Mouse (Mus musculus) heart, postnatal 0 days (tissue): ENCODE measurements around the gene Nkiras2. TPM values are rescaled to one million over a fixed set of nuclear protein-coding genes. Genes with fewer than 3 reads are reported as not detected.

Source experiments
- ATAC-seq: fragments of 200-750 bp; cut with Nextera tagmentation; 2 replicates; pipeline ENCODE4 v1.8.0; 2017; ENCODE audit warnings: low read depth, moderate number of reproducible peaks, moderate library complexity; ENCODE audit not compliant: insufficient read depth
- DNase-seq: peaks from one replicate; pipeline ENCODE4 v3.0.0-alpha.2; 2016; ENCODE audit warnings: low spot score
- H3K27ac ChIP-seq: fragments of 300-500 bp; sonication (generic); 2 replicates; pipeline ENCODE4 v1.5.1; 2014; ENCODE audit warnings: low read depth, mild to moderate bottlenecking
- H3K27me3 ChIP-seq: fragments of 300-500 bp; sonication (generic); 2 replicates; pipeline ENCODE4 v1.6.1; 2014; ENCODE audit warnings: low read length, mixed read lengths; ENCODE audit not compliant: control insufficient read depth, insufficient read depth
- H3K36me3 ChIP-seq: fragments of 300-500 bp; sonication (generic); replicated peaks from 2 replicates; pipeline ENCODE4 v1.6.1; 2014; ENCODE audit warnings: low read length, mixed read lengths; ENCODE audit not compliant: control insufficient read depth, insufficient read depth
- H3K4me1 ChIP-seq: fragments of 300-500 bp; sonication (generic); 2 replicates; pipeline ENCODE4 v1.6.1; 2014; ENCODE audit warnings: antibody characterized with exemption; ENCODE audit not compliant: control insufficient read depth, insufficient read depth
- H3K4me2 ChIP-seq: fragments of 300-500 bp; sonication (generic); 2 replicates; pipeline ENCODE4 v1.6.1; 2014; ENCODE audit warnings: low read depth, mild to moderate bottlenecking, low read length, moderate library complexity
- H3K4me3 ChIP-seq: fragments of 300-500 bp; sonication (generic); 2 replicates; pipeline ENCODE4 v1.5.1; 2014; ENCODE audit warnings: low read depth, low read length
- H3K9ac ChIP-seq: fragments of 300-500 bp; sonication (generic); replicated peaks from 2 replicates; pipeline ENCODE4 v1.6.1; 2014; ENCODE audit warnings: low read depth, low read length, mixed read lengths
- H3K9me3 ChIP-seq: fragments of 300-500 bp; sonication (generic); replicated peaks from 2 replicates; pipeline ENCODE4 v1.6.1; 2016; ENCODE audit warnings: low read length; ENCODE audit not compliant: control insufficient read depth
- CTCF ChIP-seq: IDR thresholded peaks from 2 replicates; pipeline ENCODE4 v1.5.1; 2016; ENCODE audit warnings: antibody characterized with exemption, control low read depth, low read depth
- EP300 ChIP-seq: IDR thresholded peaks from 2 replicates; pipeline ENCODE4 v1.6.1; 2016; ENCODE audit warnings: antibody characterized with exemption, low read depth
- WGBS: fragments of 180-500 bp; shearing (Covaris S2); extraction: QIAGEN DNeasy Blood & Tissue Kit; methylation state at CpG from one replicate; pipeline ENCODE4 v1.1.7; 2014; 5-methylcytosine and 5-hydroxymethylcytosine counted together
- polyA plus RNA-seq: library from polyadenylated mRNA; unstranded; fragments of >200 nt; fragmentation: Nextera tagmentation; extraction: Ambion mirVana; gene quantifications from 2 replicates; pipeline ENCODE4 v1.2.1, GENCODE M21; 2015
- total RNA-seq: library from RNA; depleted of rRNA; stranded (reverse); fragments of >200 nt; gene quantifications from 2 replicates; pipeline ENCODE4 v1.2.3, GENCODE M21; 2014; ENCODE audit warnings: low replicate concordance

The Nkiras2 gene
- total and polyA plus RNA-seq, 2 experiments from 2014 or later, result 79.7 to 113 TPM

- Histone ChIP-seq H3K4me3 (no peak overlapping the region), H3K9me3 (no peaks in the 10 kb centered on the region), H3K27me3 (no peaks in the 10 kb centered on the region), H3K27ac (no peak overlapping the region), H3K9ac (no peak overlapping the region), H3K4me2 (no peak overlapping the region), H3K4me1 (peaks cover 8% of the 10 kb centered on the region), H3K36me3 (peaks cover 20% of the 10 kb centered on the region)
- ATAC-seq (no peak), DNase-seq (no peak)
- TF ChIP-seq CTCF (no peak), EP300 (no peak)
- WGBS, result 89% methylated on average over 23 of the region's 23 CpGs
Measured at GRCm38 (mm10) chr11:100625754-100626700, 7.0 kb downstream of the Nkiras2 start.

DNA sequence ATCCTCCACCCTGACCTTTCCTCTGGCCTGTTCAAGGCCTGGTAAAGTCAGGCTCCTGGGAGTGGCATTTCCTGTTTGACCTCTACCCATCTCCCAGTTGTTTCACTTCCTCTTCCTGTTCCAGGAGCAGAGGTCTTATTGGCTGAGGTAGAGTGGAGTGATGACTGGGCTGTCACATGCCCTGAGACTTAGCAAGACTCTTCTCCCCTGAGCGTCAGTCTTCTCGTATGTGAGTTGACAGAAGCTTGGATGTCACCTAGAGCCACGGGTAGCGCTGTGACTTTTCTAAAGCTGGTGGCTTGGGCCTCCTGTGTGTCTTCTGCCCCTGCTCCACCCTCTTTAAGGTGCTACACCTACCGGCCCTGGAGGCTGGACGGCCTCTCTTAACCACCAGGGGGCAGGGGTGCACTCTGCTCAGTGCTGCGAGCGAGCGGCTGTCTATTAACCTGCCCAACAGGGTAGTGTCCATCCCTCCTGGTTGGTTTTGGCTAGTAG, 7.7 kb downstream of the Nkiras2 start:
- DNase-seq (peak; percentile 57), ATAC-seq (peak; percentile 62)
- H3K27ac ChIP-seq, result no peak overlapping the region
- H3K9me3 ChIP-seq, result no peaks in the 10 kb centered on the region
- no peak overlapping the region for H3K9ac ChIP-seq
- no peak overlapping the region for H3K4me2 ChIP-seq
- TF ChIP-seq EP300 (no peak), CTCF (peak; percentile 87)
- no peaks in the 10 kb centered on the region for H3K27me3 ChIP-seq
- peaks cover 20% of the 10 kb centered on the region for H3K36me3 ChIP-seq
- 22% methylated on average over 9 of the region's 9 CpGs for WGBS
- H3K4me1 ChIP-seq, result peaks cover 8% of the 10 kb centered on the region
- H3K4me3 ChIP-seq, result no peak overlapping the region

DNA sequence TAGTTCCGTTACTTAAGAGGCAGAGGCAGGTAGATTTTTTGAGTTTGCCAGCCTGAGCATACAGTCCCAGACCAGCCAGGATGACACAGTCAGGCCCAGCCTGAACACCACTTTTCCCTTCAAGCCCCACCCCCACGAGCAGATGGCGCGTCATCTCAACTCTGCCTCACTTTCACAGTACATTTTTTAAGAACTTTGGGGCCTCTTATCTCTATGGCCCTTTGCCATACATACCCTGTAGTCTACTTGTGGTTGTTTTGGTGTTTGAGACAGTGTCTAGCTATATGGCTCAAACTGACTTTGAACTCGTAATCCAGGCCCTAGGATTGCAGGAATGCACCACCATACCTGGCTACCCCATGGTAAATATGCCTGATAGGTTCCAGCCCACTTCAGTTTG, 9.0 kb downstream of the Nkiras2 start:
- Histone ChIP-seq H3K9ac (no peak overlapping the region), H3K9me3 (no peaks in the 10 kb centered on the region), H3K27me3 (no peaks in the 10 kb centered on the region), H3K4me3 (no peak overlapping the region), H3K36me3 (peaks cover 20% of the 10 kb centered on the region), H3K27ac (no peak overlapping the region), H3K4me2 (no peak overlapping the region), H3K4me1 (peaks cover 8% of the 10 kb centered on the region)
- 71% methylated on average over 5 of the region's 5 CpGs for WGBS
- DNase-seq (no peak), ATAC-seq (no peak)
- TF ChIP-seq CTCF (no peak), EP300 (no peak)

DNA sequence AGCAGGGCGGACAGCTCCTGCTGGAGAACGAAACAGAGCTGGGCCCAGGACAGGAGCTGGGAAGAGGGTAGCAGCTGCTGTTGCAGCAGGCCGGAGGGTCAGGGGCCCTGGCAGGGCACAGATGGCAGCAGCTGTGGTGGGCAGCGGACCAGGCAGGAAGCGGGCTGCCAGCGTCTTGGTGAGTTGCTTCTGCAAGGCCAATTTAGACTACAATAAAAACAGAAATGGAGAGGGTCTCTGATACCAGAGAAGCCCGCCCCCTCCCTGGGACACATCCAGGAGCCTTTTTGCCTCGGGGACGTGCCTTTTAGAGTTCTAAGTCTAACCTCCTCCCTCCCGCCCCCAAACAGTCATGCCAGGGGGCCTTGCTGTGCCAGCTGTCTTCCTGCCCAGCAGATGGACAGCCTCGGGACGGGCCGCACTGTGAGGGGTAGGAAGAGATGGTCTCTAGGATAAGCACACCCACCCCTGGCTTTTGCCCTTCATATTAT, 9.9 kb downstream of the Nkiras2 start:
- Histone ChIP-seq H3K27me3 (no peaks in the 10 kb centered on the region), H3K4me2 (no peak overlapping the region), H3K27ac (no peak overlapping the region), H3K36me3 (peaks cover 20% of the 10 kb centered on the region), H3K9ac (no peak overlapping the region), H3K4me3 (no peak overlapping the region), H3K9me3 (no peaks in the 10 kb centered on the region), H3K4me1 (peaks cover 4% of the 10 kb centered on the region)
- 56% methylated on average over 13 of the region's 13 CpGs for WGBS
- TF ChIP-seq EP300 (no peak), CTCF (no peak)
- no peak for DNase-seq
- no peak for ATAC-seq

DNA sequence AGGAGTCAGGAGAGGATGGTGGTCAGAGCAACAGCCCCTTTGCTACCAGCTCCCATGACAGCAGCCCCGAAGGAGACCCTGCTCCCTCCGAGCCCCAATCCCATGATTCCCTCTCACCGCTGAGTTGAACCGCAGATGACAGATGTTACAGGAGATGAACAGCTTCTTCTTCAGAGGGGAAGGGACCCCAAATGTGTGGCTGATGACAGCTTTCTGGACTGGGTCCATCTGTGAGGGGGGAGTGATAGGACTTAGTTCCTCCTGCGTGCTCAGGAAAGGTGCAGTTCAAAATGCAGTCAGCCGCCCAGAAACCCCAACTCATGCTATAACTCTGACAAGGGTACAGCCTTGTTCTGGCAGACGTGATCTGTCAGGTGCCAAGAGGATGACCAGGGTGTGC, 15.5 kb downstream of the Nkiras2 start:
- no peaks in the 10 kb centered on the region for H3K9me3 ChIP-seq
- H3K4me3 ChIP-seq, result no peak overlapping the region
- DNase-seq (no peak), ATAC-seq (no peak)
- WGBS, result 55% methylated on average over 7 of the region's 7 CpGs
- no peak overlapping the region for H3K4me2 ChIP-seq
- no peaks in the 10 kb centered on the region for H3K36me3 ChIP-seq
- H3K4me1 ChIP-seq, result no peaks in the 10 kb centered on the region
- no peak overlapping the region for H3K9ac ChIP-seq
- no peak for TF ChIP-seq CTCF
- no peak for TF ChIP-seq EP300
- 0 out of 2 replicates have a peak, but pooled peaks cover 7% of the 10 kb centered on the region for H3K27me3 ChIP-seq
- no peak overlapping the region for H3K27ac ChIP-seq
